Comparison of ENCODE assay signal across 9 mouse cellular contexts in genomic region chr3:27370125-27370524, GRCm38 (mm10). TPM values are rescaled to one million over a fixed set of nuclear protein-coding genes. Genes with fewer than 3 reads are reported as not detected.
DNase-seq lines count a peak whose midpoint lies in the region; ATAC-seq and TF ChIP-seq lines count a peak whose summit lies in the region.
"Had no signal": no experiment of that assay in that cellular context is flagged by ENCODE, and none has a peak within 500 bp of the region (broad histone marks: within the 10 kb centered on the region; RNA-seq: fewer than 3 reads in every experiment).

No protein-coding gene starts in this region.

- H3K4me1 ChIP-seq in liver, embryonic 12.5 days, result no peaks in the 10 kb centered on the region
- H3K4me1 ChIP-seq in midbrain, embryonic 14.5 days (ENCODE audit: control insufficient read depth, insufficient read depth, low read length), result peaks cover 3% of the 10 kb centered on the region; the same call in 1 of the 2 replicates

- DNase-seq in liver, result peak; percentile 46
- DNase-seq in brain, embryonic 14.5 days (ENCODE audit: low read depth), result peak; percentile 63
- DNase-seq in hindlimb bud, embryonic 11.5 days (ENCODE audit: extremely low spot score, low read depth, low spot score), result peak; percentile 46
- DNase-seq in midbrain, embryonic 14.5 days, result peak; percentile 57
- no peak for DNase-seq in T-cell, adult 2 months (ENCODE audit: low spot score)
- DNase-seq in right cerebral cortex, postnatal 36 days (ENCODE audit: low spot score in 2 of 2), result no peak

- no peak for ATAC-seq in liver, embryonic 12.5 days
- ATAC-seq in midbrain, embryonic 14.5 days (ENCODE audit: low FRiP score, low TSS enrichment), result no peak
- no peak for ATAC-seq in inflammation-experienced regulatory T-cells, adult 6 months

- no peak for TF ChIP-seq POLR2A in brain, embryonic 14.5 days (IDR thresholded peaks at IDR 0.05; ENCODE audit: borderline replicate concordance, extremely low read depth, insufficient read depth, insufficient read length, poor library complexity, severe bottlenecking)

- H3K4me2 ChIP-seq in liver, embryonic 12.5 days, result no peak overlapping the region
- peak overlapping the region; percentile 96 for H3K4me2 ChIP-seq in midbrain, embryonic 14.5 days (ENCODE audit: low read length)
- H3K4me2 ChIP-seq: limb, embryonic 15.5 days had no signal

- H3K36me3 ChIP-seq in liver, embryonic 12.5 days, result no peaks in the 10 kb centered on the region
- H3K36me3 ChIP-seq in midbrain, embryonic 14.5 days (ENCODE audit: control insufficient read depth, insufficient read depth, low read length), result no peaks in the 10 kb centered on the region
- H3K36me3 ChIP-seq: limb, embryonic 15.5 days had no signal

- no peaks in the 10 kb centered on the region for H3K9me3 ChIP-seq in liver, embryonic 12.5 days (replicated peaks)
- H3K9me3 ChIP-seq in midbrain, embryonic 14.5 days (ENCODE audit: control insufficient read depth, low read length), result no peaks in the 10 kb centered on the region
- H3K9me3 ChIP-seq: limb, embryonic 15.5 days had no signal

- H3K4me3 ChIP-seq in liver, embryonic 12.5 days, result no peak overlapping the region
- no peak overlapping the region for H3K4me3 ChIP-seq in midbrain, embryonic 14.5 days (replicated peaks; ENCODE audit: low read depth, low read length)
- H3K4me3 ChIP-seq: limb, embryonic 15.5 days had no signal

- H3K27me3 ChIP-seq in liver, embryonic 12.5 days (replicated peaks), result peaks cover 52% of the 10 kb centered on the region
- H3K27me3 ChIP-seq in midbrain, embryonic 14.5 days (ENCODE audit: control insufficient read depth, insufficient read depth, low read length), result peaks cover 48% of the 10 kb centered on the region

- H3K27ac ChIP-seq in liver, embryonic 12.5 days, result no peak overlapping the region
- no peak overlapping the region for H3K27ac ChIP-seq in midbrain, embryonic 14.5 days (replicated peaks; ENCODE audit: low read depth, low read length)
- H3K27ac ChIP-seq: limb, embryonic 15.5 days had no signal

- WGBS in liver, embryonic 12.5 days (ENCODE audit: insufficient replicate concordance), result 5% methylated on average over 10 of the region's 10 CpGs
- WGBS in midbrain, embryonic 14.5 days, result 7% methylated on average over 10 of the region's 10 CpGs

- H3K9ac ChIP-seq in liver, embryonic 12.5 days, result no peak overlapping the region
- H3K9ac ChIP-seq in midbrain, embryonic 14.5 days (replicated peaks; ENCODE audit: low read length), result no peak overlapping the region
- H3K9ac ChIP-seq: limb, embryonic 15.5 days had no signal

- no peak for TF ChIP-seq CTCF in brain, embryonic 14.5 days (IDR thresholded peaks at IDR 0.05; ENCODE audit: borderline replicate concordance, extremely low read depth, insufficient read depth, insufficient read length)

RNA-seq across cellular contexts. Expression of gene Ghsr, which starts 1.0 kb away (rescaled TPM):
- not detected in 2 replicates for polyA plus RNA-seq in liver, embryonic 12.5 days (2016; fragmentation: Nextera tagmentation; extraction: Ambion mirVana)
- 0.10 and 0.30 TPM in 2 replicates for polyA plus RNA-seq in brain, embryonic 14.5 days (2012; rRNA removed)
- 0.43 and 0.45 TPM in 2 replicates for polyA plus RNA-seq in midbrain, embryonic 14.5 days (2014; fragmentation: Nextera tagmentation; extraction: Ambion mirVana)
- polyA plus RNA-seq in inflammation-experienced regulatory T-cells, adult 6 months (2017; shearing (Covaris generic)), result not detected
- polyA plus RNA-seq: limb, embryonic 15.5 days had no signal

RNA-seq across cellular contexts. Expression of gene Tnfsf10, which starts 53.3 kb away (rescaled TPM):
- polyA plus RNA-seq in liver, embryonic 12.5 days (2016; fragmentation: Nextera tagmentation; extraction: Ambion mirVana), result 0.06 and 0.07 TPM in 2 replicates
- polyA plus RNA-seq in brain, embryonic 14.5 days (2012; rRNA removed), result 0.09 and 0.12 TPM in 2 replicates
- 0.13 TPM in 1 of 2 replicates, not detected in the other for polyA plus RNA-seq in midbrain, embryonic 14.5 days (2014; fragmentation: Nextera tagmentation; extraction: Ambion mirVana)
- polyA plus RNA-seq in inflammation-experienced regulatory T-cells, adult 6 months (2017; shearing (Covaris generic)), result 10 to 100 TPM; 17.7 to 30.1 (median 22.4) TPM

Comparison
In these comparisons a context has a peak if more than half of its experiments do, and no peak if none do; other contexts are left out.
1. DNase-seq: peak in liver (single experiment), brain, embryonic 14.5 days (single experiment), hindlimb bud, embryonic 11.5 days (single experiment) and midbrain, embryonic 14.5 days (single experiment); none in T-cell, adult 2 months (single experiment) and right cerebral cortex, postnatal 36 days (0 of 2).
2. RNA of gene Tnfsf10, which starts 53.3 kb away (polyA plus RNA-seq): 17.7 to 30.1 TPM in inflammation-experienced regulatory T-cells, adult 6 months; 0.13 TPM in midbrain, embryonic 14.5 days, 0.09 to 0.12 TPM in brain, embryonic 14.5 days and 0.06 to 0.07 TPM in liver, embryonic 12.5 days; every median in the first group is over 10 times any median in the second.